Mouse (Mus musculus) regulatory T cell (primary cell): ENCODE results near the gene Dnttip1.

Experiments used
- in situ Hi-C: fragments of 300-600 bp; cut with MboI, MseI; formaldehyde crosslinking; loops from one replicate; pipeline ENCODE4 v1.15.1; 2025; ENCODE audit warnings: high pct_unique_total_duplicates

Gene Dnttip1

DNA sequence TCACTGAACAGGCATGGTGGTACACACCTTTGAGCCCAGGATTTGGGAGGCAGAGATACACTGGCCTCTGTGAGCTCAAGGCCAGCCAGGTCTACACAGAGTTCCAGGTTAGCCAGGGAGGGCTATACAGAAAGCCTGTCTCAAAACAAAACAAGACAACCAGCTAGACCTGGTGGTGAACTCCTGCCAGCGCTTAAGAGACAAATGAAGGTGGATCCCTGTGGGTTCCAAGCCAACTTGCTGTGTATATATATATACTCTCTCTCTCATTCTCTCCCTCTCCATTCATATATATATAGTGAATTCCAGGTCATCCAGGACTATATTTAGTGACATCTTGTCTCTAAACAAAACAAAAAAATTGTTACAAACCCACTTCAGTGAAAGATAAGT, 58.1 kb downstream of the Dnttip1 start:
- in situ Hi-C loops: no loop called here

DNA sequence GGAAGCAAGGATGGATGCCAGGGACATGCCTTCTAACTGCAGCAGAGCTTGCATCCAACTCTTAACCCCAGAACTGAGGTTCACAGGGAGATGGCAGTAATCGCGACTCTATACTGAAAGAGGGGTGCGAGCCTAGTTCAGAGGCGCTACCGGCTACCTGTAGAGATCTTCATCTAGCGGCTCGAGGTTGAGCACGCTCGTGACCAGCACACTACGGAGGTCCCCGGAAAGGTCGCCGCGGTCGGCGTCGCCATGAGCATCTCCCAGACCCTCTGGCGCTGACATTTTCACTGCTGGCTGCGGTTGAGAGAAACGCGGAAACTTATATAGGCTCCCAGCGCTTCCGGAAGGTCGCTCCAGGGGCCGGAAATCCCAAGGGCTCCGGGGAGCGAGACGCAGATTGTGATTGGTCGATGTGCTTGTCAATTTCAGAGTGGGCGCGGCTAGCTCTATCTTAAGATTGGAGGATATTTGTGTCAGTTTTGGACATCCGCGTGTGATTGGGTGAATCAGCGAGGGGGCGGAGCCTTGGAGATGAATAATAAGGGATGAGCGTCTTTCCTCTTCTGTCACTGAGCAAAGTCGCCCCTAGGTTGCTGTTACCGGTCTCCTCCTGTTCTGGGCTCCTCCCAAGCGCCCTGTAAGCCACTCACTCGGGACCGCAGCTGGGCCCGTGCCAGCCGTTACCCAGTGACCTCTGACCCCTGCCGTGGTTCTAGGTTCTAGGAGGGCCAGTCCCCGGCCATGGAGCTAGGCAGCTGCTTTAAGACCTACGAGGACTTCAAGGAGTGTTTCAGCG, 58.9 kb downstream of the Dnttip1 start, which contains the start of the genes Acot8 and Zswim3:
Acot8 (minus strand) TSS at position 350 of the 799 bp plus-strand sequence.
Zswim3 (plus strand) TSS at position 566 of the 799 bp plus-strand sequence.
- in situ Hi-C loops: no loop called here

DNA sequence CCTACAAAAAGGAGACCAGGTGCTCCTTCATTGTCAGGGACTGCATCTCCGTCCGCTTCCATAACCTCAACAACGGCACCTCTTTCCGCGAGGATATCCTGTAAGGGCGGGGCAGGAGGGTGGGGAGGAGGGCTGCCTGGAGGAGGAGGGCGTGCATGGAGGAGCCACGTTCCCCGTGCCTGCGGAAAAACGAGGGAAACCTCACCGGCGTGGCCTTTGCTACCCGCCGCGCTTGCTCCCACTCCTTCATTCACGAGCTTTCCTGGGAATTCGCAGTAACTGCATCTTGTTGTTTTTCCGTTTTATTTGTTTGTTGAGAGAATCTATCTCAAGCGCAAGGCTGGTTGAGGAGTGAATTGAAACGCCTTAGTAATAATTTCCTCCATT, 59.5 kb downstream of the Dnttip1 start:
- in situ Hi-C loops: no loop called here

DNA sequence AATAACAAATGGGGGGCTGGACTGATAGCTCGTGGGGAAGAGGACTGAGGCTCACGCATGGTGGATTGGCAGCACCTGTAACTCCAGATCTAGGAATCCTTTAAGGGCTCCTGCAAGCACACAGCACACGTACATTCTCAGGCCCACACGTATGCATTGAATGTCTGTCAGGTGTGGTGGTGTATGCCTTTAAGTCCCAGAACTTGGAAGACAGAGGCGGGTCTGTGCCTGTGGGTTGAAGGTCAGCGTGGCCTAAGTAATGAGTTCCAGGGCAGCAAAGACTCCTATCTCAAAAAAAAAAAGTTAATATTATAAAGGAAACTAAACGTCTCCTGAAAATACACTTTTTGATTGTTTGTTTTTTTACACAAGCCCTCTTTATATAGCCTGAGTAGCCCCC, 60.8 kb downstream of the Dnttip1 start:
- in situ Hi-C loops: no loop called here

DNA sequence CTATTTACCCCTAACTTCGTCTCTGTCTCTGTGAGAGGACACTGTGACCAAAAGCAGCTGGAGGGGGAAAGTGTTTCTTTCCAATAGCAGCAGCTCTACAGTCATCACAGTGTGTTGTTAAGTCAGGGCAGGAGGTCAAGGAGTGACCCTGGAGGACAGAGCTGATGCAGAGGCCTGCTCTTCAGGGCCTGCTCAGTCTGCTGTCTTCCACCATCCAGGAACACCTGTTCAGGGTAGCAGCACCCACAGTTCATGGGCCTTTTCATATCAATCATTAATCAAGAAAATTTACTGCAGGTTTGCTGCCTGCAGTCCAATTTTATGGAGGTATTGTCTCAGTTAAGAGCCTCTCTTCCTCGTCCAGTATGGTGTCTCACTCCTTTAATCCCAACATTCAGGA, 67.8 kb downstream of the Dnttip1 start:
- in situ Hi-C loops: no loop called here

DNA sequence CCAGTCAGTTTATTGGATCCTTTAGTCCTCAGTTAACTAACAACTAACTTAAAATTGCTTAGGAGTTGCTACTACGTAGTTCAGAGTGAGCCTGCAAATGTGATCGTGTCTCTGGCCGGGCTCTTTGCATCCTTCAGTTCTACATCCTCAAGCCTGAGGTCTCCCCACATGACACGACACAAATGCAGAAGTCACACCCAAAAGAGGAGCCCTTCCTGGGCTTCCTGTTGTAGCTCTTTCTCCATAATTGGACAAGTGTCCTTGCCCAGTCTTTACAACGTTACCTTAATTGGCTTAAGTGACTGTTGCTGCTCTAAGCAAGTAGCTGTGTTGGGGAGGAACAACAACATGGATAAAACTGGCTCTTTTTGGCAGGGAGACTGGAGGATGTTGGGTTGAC, 69.6 kb downstream of the Dnttip1 start:
- in situ Hi-C loops: no loop called here

DNA sequence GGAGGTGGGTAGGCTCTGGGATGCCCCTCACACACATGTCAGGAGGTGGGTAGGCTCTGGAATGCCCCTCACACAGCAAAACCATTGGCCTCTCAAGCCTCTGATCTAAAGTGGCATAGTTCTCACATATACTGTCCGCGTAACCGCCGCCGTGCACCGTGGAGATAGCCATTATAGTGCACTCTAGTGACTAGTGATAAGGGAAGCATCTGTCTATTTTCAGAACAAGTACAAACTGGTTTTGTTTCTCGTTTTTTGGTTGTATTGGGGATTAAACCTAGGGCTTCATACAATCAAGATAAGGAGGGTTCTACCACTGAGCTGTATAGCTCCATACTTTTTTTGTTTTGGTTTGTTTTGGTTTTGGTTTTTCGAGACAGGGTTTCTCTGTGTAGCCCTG, 70.0 kb downstream of the Dnttip1 start:
- in situ Hi-C loops: no loop called here

DNA sequence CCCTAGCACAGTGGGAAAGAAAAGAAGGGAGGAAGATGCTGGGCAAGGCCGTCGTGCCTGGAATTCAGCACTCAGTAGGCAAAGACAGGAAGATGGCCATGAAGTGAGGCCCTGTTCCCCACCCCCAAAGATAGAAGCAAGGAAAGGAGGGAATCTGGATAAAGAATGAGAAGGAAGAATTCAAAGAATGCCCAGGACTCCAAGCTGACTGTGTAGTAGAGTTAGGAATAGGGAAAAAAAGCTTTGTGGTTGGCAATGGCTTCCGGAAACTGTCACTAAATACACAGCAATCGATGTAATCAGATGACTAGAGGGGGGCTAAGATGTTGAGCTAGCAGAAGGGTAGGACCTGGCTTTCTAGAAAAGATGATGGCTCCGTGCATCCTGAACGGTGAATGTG, 71.4 kb downstream of the Dnttip1 start:
- in situ Hi-C loops: no loop called here

DNA sequence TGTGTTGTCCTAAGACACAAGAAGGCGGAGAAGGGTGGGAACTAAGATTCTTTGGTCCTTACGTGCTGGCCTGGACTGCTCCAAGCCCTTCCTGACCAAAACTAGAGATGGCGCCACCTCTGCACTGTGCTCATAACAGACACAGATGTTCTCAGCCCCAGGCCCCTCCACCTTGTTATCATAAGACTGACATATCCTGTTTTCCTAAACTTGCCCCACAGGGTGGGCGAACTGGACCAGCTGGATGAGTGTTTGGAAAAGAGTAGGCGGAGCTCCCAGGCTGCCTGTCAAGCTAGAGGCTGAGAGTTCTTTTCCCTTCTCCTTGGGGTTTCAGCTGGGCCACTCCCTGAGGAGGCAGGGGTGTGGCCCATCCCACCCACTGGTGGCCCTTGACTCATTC, 71.9 kb downstream of the Dnttip1 start:
- in situ Hi-C loops: no loop called here
